Mouse (Mus musculus): Measurements from ENCODE around the gene Cpm.

Cpm gene

GRCm38 (mm10) chr10:117649292-117650041, 20.2 kb downstream of the Cpm start:
- no peak for DNase-seq (ENCODE audit: low spot score)

- DNase-seq (ENCODE audit: low spot score): no peak
Measured at GRCm38 (mm10) chr10:117650042-117650655, 20.8 kb downstream of the Cpm start.

DNA sequence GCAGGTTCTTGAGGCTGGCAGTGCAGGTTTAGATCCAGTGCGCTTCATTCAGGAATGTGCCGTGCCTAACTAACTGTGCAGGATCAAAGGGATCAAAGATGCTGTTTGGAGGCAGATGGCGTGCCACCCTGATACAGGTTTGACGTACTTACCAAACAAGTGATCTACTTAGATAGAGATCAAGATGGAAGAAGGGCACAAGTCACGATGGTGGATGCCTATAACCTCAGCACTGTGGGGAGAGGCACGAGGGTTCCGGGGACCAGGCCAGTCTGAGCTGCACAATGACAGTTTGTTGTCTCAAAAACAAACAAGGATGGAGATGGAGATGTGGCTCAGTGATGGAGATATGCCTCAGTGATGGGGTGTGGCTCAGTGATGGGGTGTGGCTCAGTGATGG, 21.4 kb downstream of the Cpm start:
- no peak for DNase-seq (ENCODE audit: low spot score)

DNA sequence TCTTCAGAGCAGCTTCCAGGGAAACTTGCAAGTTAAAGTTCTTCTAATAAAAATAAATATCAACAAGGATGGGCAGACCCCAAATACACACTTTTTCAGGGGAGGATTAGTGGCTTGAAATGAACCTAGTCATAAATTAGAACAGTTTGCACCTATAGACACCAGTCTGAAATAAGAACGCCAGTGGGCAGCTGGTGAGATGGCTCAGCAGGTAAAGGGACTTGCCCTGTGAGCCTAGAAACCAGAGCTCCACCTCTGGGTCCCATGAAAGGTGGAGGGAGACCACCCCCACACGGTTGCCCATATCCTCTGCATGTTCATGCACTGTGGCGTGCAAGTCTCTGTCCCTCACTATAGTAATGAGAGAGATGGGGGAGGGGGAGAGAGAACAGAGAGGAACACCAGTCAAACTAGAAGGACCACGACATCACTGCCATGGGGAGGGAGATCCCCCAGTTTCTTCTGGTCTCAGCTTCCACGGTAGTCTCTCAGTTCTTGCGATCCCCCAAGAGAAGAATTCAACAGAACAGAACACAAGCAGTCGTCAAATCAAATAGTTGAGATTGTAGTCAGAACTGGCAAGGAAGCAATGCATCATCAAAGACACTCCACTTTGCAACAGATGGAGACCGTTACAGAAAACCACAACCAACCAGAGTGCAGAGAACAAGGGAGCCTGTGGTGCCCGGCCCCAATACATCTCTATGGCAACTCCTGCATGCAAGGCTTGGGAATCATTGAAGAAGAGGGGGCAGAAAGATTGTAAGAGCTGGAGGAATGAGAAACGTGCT, 22.5 kb downstream of the Cpm start:
- no peak for DNase-seq (ENCODE audit: low spot score)

DNA sequence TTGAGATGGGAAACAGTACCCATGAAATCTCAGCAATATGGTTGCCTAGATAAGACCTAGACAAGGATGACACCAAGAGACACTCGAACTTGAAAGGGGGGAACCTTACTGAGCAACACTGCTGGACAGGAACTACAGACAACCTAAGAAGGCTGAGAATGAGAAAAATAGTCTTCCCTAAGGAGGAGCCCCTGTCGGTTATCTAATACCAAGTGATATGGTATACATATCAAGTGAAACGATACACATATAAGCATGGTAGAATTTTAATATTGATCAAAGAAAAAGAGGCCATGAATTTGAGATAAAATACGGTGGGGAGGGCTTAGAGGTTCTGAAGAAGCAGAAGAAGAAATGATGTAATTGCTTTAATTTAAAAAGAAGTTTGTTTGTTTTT, 23.1 kb downstream of the Cpm start:
- no peak for DNase-seq (ENCODE audit: low spot score)

- DNase-seq (ENCODE audit: low spot score): no peak
Measured at GRCm38 (mm10) chr10:117652930-117653778, 23.9 kb downstream of the Cpm start.

DNA sequence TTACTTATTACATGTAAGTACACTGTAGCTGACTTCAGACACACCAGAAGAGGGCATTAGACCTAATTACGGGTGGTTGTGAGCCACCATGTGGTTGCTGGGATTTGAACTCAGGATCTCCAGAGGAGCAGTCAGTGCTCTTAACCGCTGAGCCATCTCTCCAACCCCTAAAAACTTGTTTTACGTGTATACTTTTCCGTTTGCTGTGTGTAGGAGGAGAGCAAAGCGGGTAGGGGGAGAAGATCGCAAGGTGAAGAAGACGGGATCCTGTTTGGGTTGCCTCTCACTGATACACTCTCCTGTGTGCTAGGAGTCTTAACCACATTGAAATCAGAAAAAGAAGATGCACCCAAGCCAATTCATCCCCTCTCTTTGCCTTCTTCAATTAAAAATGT, 24.5 kb downstream of the Cpm start:
- DNase-seq (ENCODE audit: low spot score): no peak

DNA sequence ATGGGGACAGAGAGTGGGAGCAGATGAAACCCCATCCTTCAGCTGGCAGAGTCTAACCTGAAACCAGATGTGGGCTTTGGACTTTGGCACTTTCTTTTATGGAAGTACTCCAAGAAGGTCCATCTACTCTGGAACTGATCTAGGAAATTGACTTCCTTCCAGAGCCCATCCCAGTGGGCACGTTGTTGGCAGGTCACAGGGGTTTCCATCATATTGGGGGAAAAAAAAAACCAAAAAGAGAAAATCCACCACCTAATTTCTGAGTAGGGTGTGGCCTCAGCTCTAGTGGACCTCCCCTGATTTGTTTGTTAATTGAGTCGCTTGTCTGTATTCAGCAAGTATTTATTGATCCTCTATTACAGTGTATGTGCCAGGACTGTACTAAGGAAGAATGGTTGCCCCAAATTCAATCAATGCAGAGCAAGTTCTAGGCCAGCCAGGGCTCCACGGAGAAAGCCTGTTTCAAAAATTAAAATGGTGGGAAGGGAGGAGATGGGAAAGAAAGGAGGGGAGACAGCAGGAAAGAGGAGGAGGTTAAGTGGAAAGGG, 25.4 kb downstream of the Cpm start:
- no peak for DNase-seq (ENCODE audit: low spot score)

DNA sequence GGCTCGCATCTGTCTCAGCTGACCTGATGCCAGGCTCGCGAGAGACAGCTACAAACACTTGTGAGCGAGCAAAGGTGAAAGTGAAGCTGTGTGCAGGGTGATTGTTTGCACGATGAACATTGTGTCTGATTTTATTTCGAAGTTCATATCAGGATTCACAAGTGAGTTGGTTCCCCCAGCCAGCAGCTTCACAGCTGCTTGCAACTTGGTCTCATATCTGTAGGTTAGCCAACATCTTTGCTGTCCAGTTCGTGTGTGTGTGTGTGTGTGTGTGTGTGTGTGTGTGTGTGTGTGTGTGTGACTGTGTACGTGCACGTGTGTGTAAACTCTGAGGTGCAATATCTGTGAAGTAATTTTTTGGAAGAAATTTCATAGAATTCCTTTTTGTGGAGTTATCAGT, 26.2 kb downstream of the Cpm start:
- DNase-seq (ENCODE audit: low spot score): no peak

GRCm38 (mm10) chr10:117655908-117656661, 26.8 kb downstream of the Cpm start:
- no peak for DNase-seq (ENCODE audit: low spot score)

DNA sequence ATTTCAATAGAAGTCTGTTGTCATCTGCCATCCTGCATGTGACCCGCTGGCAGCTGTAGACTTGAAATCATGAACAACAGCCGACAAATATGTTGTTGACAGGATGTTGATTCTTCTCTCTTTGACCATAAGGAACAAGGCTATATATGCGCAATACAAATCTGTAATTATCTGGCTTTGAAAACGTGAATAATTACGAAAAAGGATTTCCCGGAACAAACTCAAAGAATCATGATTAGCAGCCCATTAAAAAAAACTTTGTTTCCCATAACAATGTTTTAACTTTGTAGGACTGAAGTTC, 27.3 kb downstream of the Cpm start:
- no peak for DNase-seq (ENCODE audit: low spot score)

GRCm38 (mm10) chr10:117656985-117657658, 27.8 kb downstream of the Cpm start:
- DNase-seq (ENCODE audit: low spot score): no peak

GRCm38 (mm10) chr10:117657659-117658306, 28.5 kb downstream of the Cpm start:
- no peak for DNase-seq (ENCODE audit: low spot score)

DNA sequence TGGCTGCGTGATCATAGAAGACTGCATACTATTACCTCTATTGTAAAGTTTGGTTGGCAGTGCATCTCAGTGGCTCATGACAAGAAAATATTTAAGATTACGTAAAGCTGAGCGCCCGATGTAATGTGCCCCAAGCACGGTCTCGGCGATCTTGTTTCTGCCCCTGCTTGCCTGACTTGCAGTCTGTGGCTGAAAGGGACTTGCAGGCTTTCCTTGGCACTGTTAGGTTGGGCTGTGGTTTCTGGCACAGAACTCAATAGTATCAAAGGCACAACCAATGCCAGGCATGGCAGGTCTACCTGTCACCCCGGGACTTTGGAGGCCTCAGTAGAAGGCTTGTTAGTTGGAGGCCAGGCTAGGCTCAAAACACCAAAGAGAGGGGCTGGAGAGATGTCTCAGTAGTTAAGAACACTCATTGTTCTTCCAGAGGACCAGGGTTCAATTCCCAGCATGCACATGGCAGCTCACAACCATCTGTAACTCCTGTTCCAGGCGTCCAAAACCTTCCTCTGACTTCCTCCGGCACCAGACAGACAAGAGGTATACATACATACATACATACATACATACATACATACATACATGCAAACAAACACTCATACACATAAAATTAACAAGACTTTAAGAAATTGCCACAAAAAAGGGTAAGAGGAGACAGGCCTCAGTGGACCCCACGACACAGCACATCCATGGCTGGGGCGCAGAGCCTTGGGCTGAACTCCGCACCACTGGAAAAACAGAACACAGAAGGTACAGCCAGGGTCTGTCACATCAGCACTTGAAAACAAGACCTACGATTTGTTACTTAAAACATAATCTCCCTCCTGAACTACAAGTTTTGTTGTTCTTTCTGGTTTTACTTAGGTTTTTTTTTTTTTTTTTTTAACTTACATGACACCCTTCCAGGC, 29.5 kb downstream of the Cpm start:
- DNase-seq (ENCODE audit: low spot score): no peak

GRCm38 (mm10) chr10:117659430-117659813, 30.1 kb downstream of the Cpm start:
- DNase-seq (ENCODE audit: low spot score): no peak

DNA sequence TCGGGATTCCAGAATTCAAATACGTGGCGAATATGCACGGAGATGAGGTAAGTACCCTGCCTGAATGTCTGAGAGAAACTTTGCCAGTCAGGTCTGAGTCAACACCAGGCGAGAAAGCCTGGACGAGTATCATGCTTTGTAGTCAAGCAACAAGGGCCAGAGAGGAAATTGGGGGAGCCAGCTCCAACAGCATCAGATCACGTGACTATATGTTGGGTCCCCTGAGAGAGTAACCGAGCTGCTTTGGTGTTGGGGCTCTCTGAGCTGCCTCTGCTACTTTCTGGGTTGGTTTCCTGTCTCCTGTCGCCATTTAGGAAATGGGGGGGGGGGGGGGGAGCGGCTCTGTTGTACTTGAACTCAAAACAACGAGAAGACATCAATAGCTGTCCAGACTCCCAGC, 30.5 kb downstream of the Cpm start:
- no peak for DNase-seq (ENCODE audit: low spot score)

DNA sequence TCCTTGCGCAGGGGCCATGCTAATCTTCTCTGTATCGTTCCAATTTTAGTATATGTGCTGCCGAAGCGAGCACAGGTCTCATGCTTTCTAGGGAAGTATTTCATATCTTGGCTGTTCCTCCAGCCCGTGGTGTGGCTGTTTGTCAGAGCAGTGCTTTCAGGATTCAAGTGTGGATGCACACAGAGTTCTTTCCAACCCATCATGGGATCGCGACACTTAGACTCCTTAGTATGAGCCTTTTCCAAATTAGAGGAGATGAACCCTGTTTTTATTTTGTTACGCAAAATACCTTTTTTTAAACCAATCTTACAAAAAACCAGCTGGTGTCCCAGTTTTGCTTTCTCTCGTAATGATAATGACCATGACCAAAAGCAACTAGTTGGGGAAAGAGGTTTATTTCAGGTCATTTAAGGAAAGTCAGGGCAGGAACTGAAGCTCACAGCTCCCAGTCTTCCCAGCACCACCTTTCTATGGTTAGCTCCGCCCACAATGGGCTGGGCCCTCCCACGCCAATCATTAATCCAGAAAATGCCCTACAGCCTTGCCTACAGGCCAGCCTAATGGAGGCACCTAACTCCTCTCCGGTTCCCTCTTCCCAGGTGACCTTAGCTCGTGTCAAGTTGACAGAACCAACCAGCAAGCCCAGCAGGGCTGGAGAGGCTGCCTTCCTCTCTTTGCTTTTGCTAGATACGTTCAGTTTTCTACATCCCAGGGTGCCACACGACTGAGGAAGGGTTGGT, 33.2 kb downstream of the Cpm start:
- DNase-seq (ENCODE audit: low spot score): no peak

DNA sequence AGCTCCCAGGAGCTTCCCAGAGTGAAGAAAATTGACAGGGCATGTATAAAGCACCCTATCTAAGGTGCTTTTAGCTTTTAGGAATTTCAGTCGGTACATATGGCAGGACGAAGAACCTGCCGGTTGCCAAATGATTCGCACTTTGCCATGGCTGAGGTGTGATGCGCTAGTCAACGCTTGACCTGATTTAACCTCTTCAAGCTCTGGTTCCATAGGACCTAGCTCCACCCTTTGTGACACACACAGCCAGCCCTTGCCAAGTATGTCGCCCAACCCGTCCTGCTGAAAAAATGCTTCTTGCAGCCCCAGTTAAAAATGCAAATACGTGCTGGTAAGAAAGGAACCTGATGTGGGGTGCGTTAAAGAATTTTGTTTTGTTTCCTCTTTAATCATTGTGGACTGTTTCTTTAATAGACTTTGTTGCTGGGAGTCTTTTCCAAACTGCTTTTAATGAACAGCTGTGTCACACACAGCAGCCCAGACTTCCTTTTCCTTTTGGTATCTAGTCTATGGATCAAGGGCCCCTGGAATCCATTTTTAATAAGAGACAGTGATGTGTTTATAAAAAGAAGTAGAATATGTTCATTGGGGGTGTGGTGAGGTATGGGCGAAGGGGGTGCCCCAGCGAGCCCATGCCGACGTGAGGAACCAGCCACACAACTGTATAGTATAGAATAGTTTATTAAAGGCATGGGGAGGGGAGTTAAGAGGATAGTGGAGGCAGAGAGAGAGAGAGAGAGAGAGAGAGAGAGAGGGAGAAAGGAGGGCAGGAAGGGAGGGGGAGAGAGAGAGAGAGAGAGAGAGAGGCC, 34.0 kb downstream of the Cpm start:
- no peak for DNase-seq (ENCODE audit: low spot score)
